Comparison of ENCODE assay signal across 16 mouse cellular contexts in genomic region chr4:127855836-127856235, GRCm38 (mm10).
"Had no signal": no experiment of that assay in that cellular context is flagged by ENCODE, and none has a peak within 500 bp of the region (broad histone marks: within the 10 kb centered on the region; RNA-seq: fewer than 3 reads in every experiment).

No protein-coding gene starts in this region.

- H3K4me3 ChIP-seq: left cerebral cortex, adult 2 months; limb, embryonic 13.5 days; liver, embryonic 15.5 days; midbrain, embryonic 10.5 days; midbrain, embryonic 15.5 days had no signal

- H3K4me1 ChIP-seq: limb, embryonic 13.5 days; liver, embryonic 15.5 days; midbrain, embryonic 10.5 days; midbrain, embryonic 15.5 days had no signal

- DNase-seq: kidney, adult 8-10 months; kidney, postnatal 25 days; lung, adult 2 months; lung, postnatal 10 days; right cerebral cortex, adult 18-20 months; right cerebral cortex, postnatal 25 days; thymus, postnatal 4 days had no signal

- H3K9ac ChIP-seq: limb, embryonic 13.5 days; liver, embryonic 15.5 days; midbrain, embryonic 15.5 days had no signal

- H3K9me3 ChIP-seq: limb, embryonic 13.5 days; liver, embryonic 15.5 days; midbrain, embryonic 10.5 days; midbrain, embryonic 15.5 days had no signal

- H3K36me3 ChIP-seq: limb, embryonic 13.5 days; liver, embryonic 15.5 days; midbrain, embryonic 10.5 days; midbrain, embryonic 15.5 days had no signal

- H3K27ac ChIP-seq: limb, embryonic 13.5 days; liver, embryonic 15.5 days; macrophage; midbrain, embryonic 10.5 days; midbrain, embryonic 15.5 days; stomach, postnatal 0 days had no signal

- ATAC-seq: intestine, postnatal 0 days; midbrain, embryonic 15.5 days had no signal

- H3K27me3 ChIP-seq: limb, embryonic 13.5 days; liver, embryonic 15.5 days; midbrain, embryonic 15.5 days had no signal

- H3K4me2 ChIP-seq: limb, embryonic 13.5 days; liver, embryonic 11.5 days; liver, embryonic 15.5 days; midbrain, embryonic 15.5 days had no signal
